Comparison of ENCODE assay signal across 22 mouse cellular contexts in genomic region chr9:110669785-110670184, GRCm38 (mm10). TPM values are rescaled to one million over a fixed set of nuclear protein-coding genes. Genes with fewer than 3 reads are reported as not detected.
DNase-seq lines count a peak whose midpoint lies in the region; ATAC-seq and TF ChIP-seq lines count a peak whose summit lies in the region.
"Had no signal": no experiment of that assay in that cellular context is flagged by ENCODE, and none has a peak within 500 bp of the region (broad histone marks: within the 10 kb centered on the region; RNA-seq: fewer than 3 reads in every experiment).

No protein-coding gene starts in this region.

- ATAC-seq in heart, embryonic 16.5 days (replicated peaks; ENCODE audit: extremely low read depth, insufficient read depth, low FRiP score) = no peak
- ATAC-seq in liver, postnatal 0 days = no peak
- ATAC-seq in inflammation-experienced regulatory T-cells, adult 6 months = no peak
- ATAC-seq: forebrain, embryonic 14.5 days; midbrain, embryonic 15.5 days had no signal

- TF ChIP-seq CTCF in liver, postnatal 0 days (IDR thresholded peaks at IDR 0.05; ENCODE audit: low read depth) = no peak

- no peaks in the 10 kb centered on the region for H3K9me3 ChIP-seq in heart, embryonic 10.5 days
- no peaks in the 10 kb centered on the region for H3K9me3 ChIP-seq in heart, embryonic 16.5 days (replicated peaks; ENCODE audit: control insufficient read depth, low read length)
- no peaks in the 10 kb centered on the region for H3K9me3 ChIP-seq in liver, postnatal 0 days (ENCODE audit: low read length)
- H3K9me3 ChIP-seq: embryonic facial prominence, embryonic 15.5 days; lung, embryonic 15.5 days; midbrain, embryonic 15.5 days; neural tube, embryonic 12.5 days had no signal

- no peak overlapping the region for H3K4me2 ChIP-seq in heart, embryonic 16.5 days (ENCODE audit: low read depth, low read length)
- no peak overlapping the region for H3K4me2 ChIP-seq in liver, postnatal 0 days (ENCODE audit: low read depth, low read length)
- H3K4me2 ChIP-seq: embryonic facial prominence, embryonic 15.5 days; lung, embryonic 15.5 days; midbrain, embryonic 15.5 days; neural tube, embryonic 12.5 days had no signal

- peaks cover 94% of the 10 kb centered on the region for H3K4me1 ChIP-seq in heart, embryonic 10.5 days
- peaks cover 93% of the 10 kb centered on the region for H3K4me1 ChIP-seq in heart, embryonic 16.5 days (ENCODE audit: control insufficient read depth, insufficient read depth, low read length)
- peaks cover 73% of the 10 kb centered on the region for H3K4me1 ChIP-seq in liver, postnatal 0 days (ENCODE audit: insufficient read depth)

- 0 out of 2 replicates have a peak overlapping the region, but pooled peaks have one; percentile 2 for H3K27ac ChIP-seq in heart, embryonic 10.5 days
- peak overlapping the region; percentile 82 for H3K27ac ChIP-seq in heart, embryonic 16.5 days (ENCODE audit: low read length)
- no peak overlapping the region for H3K27ac ChIP-seq in liver, postnatal 0 days (ENCODE audit: low read depth)
- H3K27ac ChIP-seq: embryonic facial prominence, embryonic 15.5 days; gastrocnemius, adult 2 months; left cerebral cortex, adult 2 months; midbrain, embryonic 15.5 days; neural tube, embryonic 12.5 days had no signal

- no peak overlapping the region for H3K4me3 ChIP-seq in heart, embryonic 10.5 days
- H3K4me3 ChIP-seq in heart, embryonic 16.5 days (ENCODE audit: low read length) = no peak overlapping the region
- H3K4me3 ChIP-seq in liver, postnatal 0 days (ENCODE audit: low read depth, low read length) = no peak overlapping the region
- H3K4me3 ChIP-seq: embryonic facial prominence, embryonic 15.5 days; gastrocnemius, adult 2 months; left cerebral cortex, adult 2 months; lung, embryonic 15.5 days; midbrain, embryonic 15.5 days; neural tube, embryonic 12.5 days had no signal

- no peak overlapping the region for H3K9ac ChIP-seq in heart, embryonic 16.5 days (ENCODE audit: low read length)
- H3K9ac ChIP-seq in liver, postnatal 0 days (replicated peaks) = no peak overlapping the region
- H3K9ac ChIP-seq: embryonic facial prominence, embryonic 15.5 days; lung, embryonic 15.5 days; midbrain, embryonic 15.5 days; neural tube, embryonic 12.5 days had no signal

- TF ChIP-seq EP300 in liver, postnatal 0 days (IDR thresholded peaks at IDR 0.05; ENCODE audit: low read depth) = 0 out of 2 replicates have a peak, but pooled peaks have one; percentile 35

- no peaks in the 10 kb centered on the region for H3K27me3 ChIP-seq in heart, embryonic 10.5 days (ENCODE audit: insufficient read depth, poor library complexity, severe bottlenecking)
- H3K27me3 ChIP-seq in heart, embryonic 16.5 days (ENCODE audit: control insufficient read depth, insufficient read depth, low read length) = no peaks in the 10 kb centered on the region
- no peaks in the 10 kb centered on the region for H3K27me3 ChIP-seq in liver, postnatal 0 days (ENCODE audit: insufficient read depth, low read length)
- H3K27me3 ChIP-seq: embryonic facial prominence, embryonic 15.5 days; lung, embryonic 15.5 days; midbrain, embryonic 15.5 days; neural tube, embryonic 12.5 days had no signal

- H3K36me3 ChIP-seq in heart, embryonic 10.5 days = no peaks in the 10 kb centered on the region
- H3K36me3 ChIP-seq in heart, embryonic 16.5 days (ENCODE audit: control insufficient read depth, insufficient read depth) = no peaks in the 10 kb centered on the region
- no peaks in the 10 kb centered on the region; the same call in 1 of the 2 replicates for H3K36me3 ChIP-seq in liver, postnatal 0 days (replicated peaks; ENCODE audit: insufficient read depth, low read length)
- H3K36me3 ChIP-seq: embryonic facial prominence, embryonic 15.5 days; lung, embryonic 15.5 days; midbrain, embryonic 15.5 days; neural tube, embryonic 12.5 days had no signal

- WGBS in heart, embryonic 10.5 days = 68% methylated on average over 5 of the region's 5 CpGs
- 58% methylated on average over 5 of the region's 5 CpGs for WGBS in heart, embryonic 16.5 days
- WGBS in liver, postnatal 0 days (ENCODE audit: insufficient replicate concordance) = 73% methylated on average over 5 of the region's 5 CpGs

- intact Hi-C loops in heart, postnatal 14 days (cut with DNase I) = loop anchor here (5.0 kb wide), 1 partner anchor 38 kb away; no protein-coding TSS in a partner anchor

- DNase-seq in heart, embryonic 10.5 days (ENCODE audit: low spot score) = no peak
- DNase-seq in heart, adult 8-10 months (ENCODE audit: low spot score) = no peak
- DNase-seq in heart, postnatal 14 days = no peak
- DNase-seq in liver, postnatal 0 days = no peak
- DNase-seq in kidney, postnatal 36 days = no peak
- DNase-seq: adrenal gland, postnatal 14 days; cerebellum, adult 9-10 months; gastrocnemius, adult 2 months; kidney, adult 18-20 months; lung, postnatal 36 days; retina, postnatal 1 day; right cerebral cortex, postnatal 25 days; spleen, adult 18-20 months; thymus, postnatal 25 days had no signal

RNA-seq across cellular contexts. Expression of gene Ccdc12, which starts 13.5 kb away (rescaled TPM):
- polyA plus RNA-seq in heart, embryonic 10.5 days (2016; fragmentation: Nextera tagmentation; extraction: Ambion mirVana) = 159 and 189 TPM in 2 replicates
- 10 to 100 TPM; 56.2 to 69.2 (median 65.3) TPM for total RNA-seq in heart, adult 8-10 months (2022)
- 139 and 147 TPM in 2 replicates for polyA plus RNA-seq in heart, embryonic 16.5 days (2015; fragmentation: Nextera tagmentation; extraction: Ambion mirVana)
- total RNA-seq in heart, postnatal 14 days (2021) = 10 to 100 TPM; 65.4 to 68.1 TPM
- polyA plus RNA-seq in liver, postnatal 0 days (2015; fragmentation: Nextera tagmentation; extraction: Ambion mirVana) = 69.3 and 71.1 TPM in 2 replicates
- 100 to 1,000 TPM; 222 to 259 (median 234) TPM for polyA plus RNA-seq in inflammation-experienced regulatory T-cells, adult 6 months (2017; shearing (Covaris generic))

RNA-seq across cellular contexts. Expression of gene Nbeal2, which starts 15.8 kb away (rescaled TPM):
- 2.4 and 3.1 TPM in 2 replicates for polyA plus RNA-seq in heart, embryonic 10.5 days (2016; fragmentation: Nextera tagmentation; extraction: Ambion mirVana)
- 10 to 100 TPM in 1 of 4 experiments, 1 to 10 TPM in 3; 5.8 to 10.8 (median 8.5) TPM for total RNA-seq in heart, adult 8-10 months (2022)
- 3.3 and 3.8 TPM in 2 replicates for polyA plus RNA-seq in heart, embryonic 16.5 days (2015; fragmentation: Nextera tagmentation; extraction: Ambion mirVana)
- 10 to 100 TPM; 10.4 to 12.0 TPM for total RNA-seq in heart, postnatal 14 days (2021)
- polyA plus RNA-seq in liver, postnatal 0 days (2015; fragmentation: Nextera tagmentation; extraction: Ambion mirVana) = 1.5 and 2.0 TPM in 2 replicates
- polyA plus RNA-seq in inflammation-experienced regulatory T-cells, adult 6 months (2017; shearing (Covaris generic)) = 10 to 100 TPM; 20.0 to 42.0 (median 21.1) TPM

RNA-seq across cellular contexts. Expression of gene Nradd, which starts 45.5 kb away (rescaled TPM):
- 28.5 and 32.3 TPM in 2 replicates for polyA plus RNA-seq in heart, embryonic 10.5 days (2016; fragmentation: Nextera tagmentation; extraction: Ambion mirVana)
- 1 to 10 TPM in 2 of 4 experiments, under 1 TPM in 2; 0.79 to 1.4 (median 0.97) TPM for total RNA-seq in heart, adult 8-10 months (2022)
- polyA plus RNA-seq in heart, embryonic 16.5 days (2015; fragmentation: Nextera tagmentation; extraction: Ambion mirVana) = 16.4 and 17.2 TPM in 2 replicates
- 1 to 10 TPM; 1.1 to 1.2 TPM for total RNA-seq in heart, postnatal 14 days (2021)
- polyA plus RNA-seq in liver, postnatal 0 days (2015; fragmentation: Nextera tagmentation; extraction: Ambion mirVana) = 1.3 and 1.4 TPM in 2 replicates
- polyA plus RNA-seq in inflammation-experienced regulatory T-cells, adult 6 months (2017; shearing (Covaris generic)) = 1 to 10 TPM; 2.4 to 6.2 (median 3.8) TPM
